ENCODE assay signal across 8 mouse cellular contexts in genomic region chr10:67284311-67284710, GRCm38 (mm10). TPM values are rescaled to one million over a fixed set of nuclear protein-coding genes. Genes with fewer than 3 reads are reported as not detected.
A peak's percentile ranks its signal among the peaks of the same experiment; 100 is the strongest.
DNase-seq lines count a peak whose midpoint lies in the region; ATAC-seq and TF ChIP-seq lines count a peak whose summit lies in the region.

No protein-coding gene starts in this region.

- intact Hi-C loops in gastrocnemius, postnatal 36 days (cut with DNase I): no loop called here

- H3K27ac ChIP-seq in embryonic facial prominence, embryonic 14.5 days (replicated peaks; ENCODE audit: low read depth, low read length): peak overlapping the region; percentile 83; the same call in 1 of the 2 replicates
- H3K27ac ChIP-seq in hindbrain, embryonic 15.5 days (replicated peaks): peak overlapping the region; percentile 77
- no peak overlapping the region; the same call in 1 of the 2 replicates for H3K27ac ChIP-seq in liver, embryonic 14.5 days
- H3K27ac ChIP-seq in neural tube, embryonic 14.5 days (ENCODE audit: low read depth, low read length): peak overlapping the region; percentile 66

- no peaks in the 10 kb centered on the region for H3K36me3 ChIP-seq in embryonic facial prominence, embryonic 14.5 days (ENCODE audit: control insufficient read depth, insufficient read depth, low read length)
- no peaks in the 10 kb centered on the region for H3K36me3 ChIP-seq in hindbrain, embryonic 15.5 days
- no peaks in the 10 kb centered on the region for H3K36me3 ChIP-seq in liver, embryonic 14.5 days (replicated peaks; ENCODE audit: control insufficient read depth, insufficient read depth, low read depth)
- no peaks in the 10 kb centered on the region for H3K36me3 ChIP-seq in neural tube, embryonic 14.5 days (ENCODE audit: control insufficient read depth, insufficient read depth, low read length)

- ATAC-seq in embryonic facial prominence, embryonic 14.5 days (ENCODE audit: low read depth): no peak
- no peak; the same call in 1 of the 2 replicates for ATAC-seq in hindbrain, embryonic 15.5 days (ENCODE audit: low FRiP score, low read depth)
- no peak for ATAC-seq in liver, embryonic 14.5 days (ENCODE audit: insufficient read depth)
- no peak for ATAC-seq in neural tube, embryonic 14.5 days (ENCODE audit: low read depth)

- H3K4me1 ChIP-seq in embryonic facial prominence, embryonic 14.5 days (ENCODE audit: control insufficient read depth, insufficient read depth, low read length): peaks cover 10% of the 10 kb centered on the region
- peaks cover 28% of the 10 kb centered on the region for H3K4me1 ChIP-seq in hindbrain, embryonic 15.5 days (replicated peaks)
- H3K4me1 ChIP-seq in liver, embryonic 14.5 days (replicated peaks; ENCODE audit: control insufficient read depth in 2 of 2, insufficient read depth in 2 of 2, low read length in 1 of 2): peaks cover 16 to 21% of the 10 kb centered on the region in 2 experiments
- peaks cover 15% of the 10 kb centered on the region for H3K4me1 ChIP-seq in neural tube, embryonic 14.5 days (ENCODE audit: control insufficient read depth, insufficient read depth, low read length)

- H3K4me3 ChIP-seq in embryonic facial prominence, embryonic 14.5 days (ENCODE audit: low read depth, low read length): peak overlapping the region; percentile 91
- H3K4me3 ChIP-seq in hindbrain, embryonic 15.5 days: peak overlapping the region; percentile 69
- peak overlapping the region; percentile 87 to 96 for H3K4me3 ChIP-seq in liver, embryonic 14.5 days (ENCODE audit: insufficient read depth in 1 of 2, low read depth in 2 of 2, low read length in 2 of 2)
- H3K4me3 ChIP-seq in neural tube, embryonic 14.5 days (ENCODE audit: low read depth, low read length): peak overlapping the region; percentile 72

- no peak for TF ChIP-seq CTCF in liver, embryonic 14.5 days (IDR thresholded peaks at IDR 0.05; ENCODE audit: low read depth)

- TF ChIP-seq EP300 in liver, embryonic 14.5 days (IDR thresholded peaks at IDR 0.05; ENCODE audit: low read depth): no peak

- peak overlapping the region; percentile 84 for H3K4me2 ChIP-seq in embryonic facial prominence, embryonic 14.5 days (ENCODE audit: low read depth, low read length)
- peak overlapping the region; percentile 96 for H3K4me2 ChIP-seq in hindbrain, embryonic 15.5 days
- peak overlapping the region; percentile 96 for H3K4me2 ChIP-seq in liver, embryonic 14.5 days (ENCODE audit: low read depth)
- H3K4me2 ChIP-seq in neural tube, embryonic 14.5 days (ENCODE audit: low read depth, low read length): peak overlapping the region; percentile 90

- H3K9me3 ChIP-seq in embryonic facial prominence, embryonic 14.5 days (ENCODE audit: control insufficient read depth, low read length): no peaks in the 10 kb centered on the region
- H3K9me3 ChIP-seq in hindbrain, embryonic 15.5 days: no peaks in the 10 kb centered on the region
- no peaks in the 10 kb centered on the region for H3K9me3 ChIP-seq in liver, embryonic 14.5 days (ENCODE audit: control insufficient read depth, low read length)
- no peaks in the 10 kb centered on the region for H3K9me3 ChIP-seq in neural tube, embryonic 14.5 days (ENCODE audit: control insufficient read depth, low read length)

- peak overlapping the region; percentile 91 for H3K9ac ChIP-seq in embryonic facial prominence, embryonic 14.5 days (ENCODE audit: low read depth, low read length)
- H3K9ac ChIP-seq in hindbrain, embryonic 15.5 days: peak overlapping the region; percentile 76
- H3K9ac ChIP-seq in liver, embryonic 14.5 days (replicated peaks): peak overlapping the region; percentile 90
- H3K9ac ChIP-seq in neural tube, embryonic 14.5 days (replicated peaks; ENCODE audit: low read depth, low read length): peak overlapping the region; percentile 78

- 2% methylated on average over 10 of the region's 10 CpGs for WGBS in embryonic facial prominence, embryonic 14.5 days
- 2% methylated on average over 10 of the region's 10 CpGs for WGBS in hindbrain, embryonic 15.5 days
- 2% methylated on average over 10 of the region's 10 CpGs for WGBS in liver, embryonic 14.5 days (ENCODE audit: insufficient replicate concordance)
- 2% methylated on average over 10 of the region's 10 CpGs for WGBS in neural tube, embryonic 14.5 days

- peak; percentile 36 for DNase-seq in gastrocnemius, adult 18-20 months (ENCODE audit: low spot score)
- no peak for DNase-seq in gastrocnemius, postnatal 36 days
- DNase-seq in adrenal gland, adult 18-20 months (ENCODE audit: low spot score in 2 of 2): peak; percentile 35 to 40
- DNase-seq in embryonic facial prominence, embryonic 14.5 days (ENCODE audit: low spot score): peak; percentile 30
- DNase-seq in liver, embryonic 14.5 days (ENCODE audit: low read depth in 3 of 3, low spot score in 3 of 3): no peak
- DNase-seq in urinary bladder, postnatal 10 days (ENCODE audit: low spot score): no peak

- H3K27me3 ChIP-seq in embryonic facial prominence, embryonic 14.5 days (replicated peaks; ENCODE audit: control insufficient read depth, insufficient read depth, low read length): no peaks in the 10 kb centered on the region
- no peaks in the 10 kb centered on the region for H3K27me3 ChIP-seq in hindbrain, embryonic 15.5 days
- H3K27me3 ChIP-seq in liver, embryonic 14.5 days (ENCODE audit: control insufficient read depth, insufficient read depth, low read length): no peaks in the 10 kb centered on the region
- no peaks in the 10 kb centered on the region for H3K27me3 ChIP-seq in neural tube, embryonic 14.5 days (ENCODE audit: control insufficient read depth, insufficient read depth, low read length)

RNA-seq across cellular contexts. Expression of gene Nrbf2, which starts 0.8 kb away (rescaled TPM):
- total RNA-seq in gastrocnemius, adult 18-20 months (2021): 10 to 100 TPM; 13.7 to 14.6 TPM
- total RNA-seq in gastrocnemius, postnatal 36 days (2021): 10 to 100 TPM; 10.4 to 12.4 TPM
- total RNA-seq in adrenal gland, adult 18-20 months (2021): 10 to 100 TPM; 18.1 to 23.7 TPM
- 39.2 and 40.5 TPM in 2 replicates for polyA plus RNA-seq in embryonic facial prominence, embryonic 14.5 days (2014; fragmentation: Nextera tagmentation; extraction: Ambion mirVana)
- 36.3 and 37.7 TPM in 2 replicates for polyA plus RNA-seq in hindbrain, embryonic 15.5 days (2015; fragmentation: Nextera tagmentation; extraction: Ambion mirVana)
- 3.4 and 5.5 TPM in 2 replicates for polyA plus RNA-seq in liver, embryonic 14.5 days (2012; rRNA removed)
- polyA plus RNA-seq in liver, embryonic 14.5 days (2014; fragmentation: Nextera tagmentation; extraction: Ambion mirVana): 15.0 and 15.5 TPM in 2 replicates
- 37.0 and 44.7 TPM in 2 replicates for polyA plus RNA-seq in neural tube, embryonic 14.5 days (2014; fragmentation: Nextera tagmentation; extraction: Ambion mirVana)

Comparison
In these comparisons a context has a peak if more than half of its experiments do, and no peak if none do; other contexts are left out.
1. DNase-seq: peak in gastrocnemius, adult 18-20 months (single experiment), adrenal gland, adult 18-20 months (2 of 2) and embryonic facial prominence, embryonic 14.5 days (single experiment); none in gastrocnemius, postnatal 36 days (0 of 2), liver, embryonic 14.5 days (0 of 3) and urinary bladder, postnatal 10 days (single experiment).
2. Peak in every context shown above with its lines, with median percentiles within 50 percentile points of each other: H3K4me2 ChIP-seq, H3K4me3 ChIP-seq and H3K9ac ChIP-seq.